Mouse (Mus musculus): ENCODE results near the gene Rtn1.

The Rtn1 gene

DNA sequence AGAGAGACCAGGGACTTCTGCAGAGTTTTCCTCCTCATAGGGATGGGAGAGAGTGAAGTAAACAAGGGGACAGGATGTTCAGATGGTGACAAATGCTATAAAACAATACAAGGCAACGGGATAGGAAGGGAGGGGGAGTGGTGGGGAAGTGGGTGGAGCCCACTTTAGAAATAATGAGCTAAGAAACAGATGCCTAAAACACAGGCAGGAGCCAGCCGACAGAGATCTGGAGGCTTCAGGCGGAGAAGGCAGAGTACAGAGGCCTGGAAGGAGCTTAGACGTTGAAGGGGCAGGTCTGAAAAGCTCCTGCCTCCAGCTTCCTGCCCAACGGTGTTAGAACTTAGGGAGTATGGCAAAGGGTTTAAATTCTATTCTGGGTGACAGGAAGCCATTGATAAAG lies 195.3 kb downstream of the Rtn1 start:
- DNase-seq = no peak

DNA sequence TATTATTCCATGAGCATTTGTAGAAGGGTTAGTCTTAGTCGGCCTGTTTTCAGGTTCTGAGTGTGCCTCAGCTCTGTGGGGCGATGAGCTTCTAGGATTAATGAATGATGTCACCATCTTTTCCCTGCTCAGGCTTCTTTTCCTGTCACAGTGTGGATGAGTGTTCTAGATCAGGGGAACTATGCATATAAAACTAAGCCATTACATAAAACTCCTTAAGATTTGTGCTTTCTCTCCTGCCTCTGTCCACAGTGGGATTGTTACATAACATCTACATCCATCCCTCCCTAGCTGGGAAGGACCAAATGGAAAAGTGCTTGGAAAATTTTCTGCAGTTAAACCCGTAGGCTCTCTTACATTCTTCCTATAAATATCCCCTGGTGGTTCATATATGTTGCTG lies 208.0 kb downstream of the Rtn1 start:
- no peak for DNase-seq

DNA sequence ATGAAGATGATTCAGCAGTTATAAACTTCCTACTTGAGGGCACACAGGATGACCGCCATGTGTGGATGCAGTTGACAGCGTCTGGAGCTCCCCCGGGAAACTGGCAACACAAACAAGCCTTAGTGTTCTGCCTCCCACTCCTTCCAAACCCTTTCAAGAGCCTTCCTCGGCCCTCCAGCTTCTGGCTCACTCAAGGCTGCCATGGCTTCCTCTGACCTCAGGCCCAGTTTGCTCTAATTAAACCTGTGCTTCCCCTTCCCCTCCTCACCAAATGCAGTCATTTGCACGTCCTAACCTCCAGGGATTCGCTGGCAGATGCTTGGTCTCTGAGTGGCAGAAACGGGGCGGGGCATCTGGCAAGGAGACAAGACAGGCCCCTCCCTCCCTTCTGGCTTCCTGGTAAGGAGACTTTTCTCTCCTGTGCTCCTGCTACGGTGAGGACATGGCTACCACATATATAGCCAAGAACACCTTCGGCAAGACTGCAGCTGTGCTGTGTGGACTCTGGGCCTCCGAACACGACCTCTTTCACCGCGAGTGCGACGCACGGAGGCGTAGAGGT lies 210.8 kb downstream of the Rtn1 start:
- no peak for DNase-seq

DNA sequence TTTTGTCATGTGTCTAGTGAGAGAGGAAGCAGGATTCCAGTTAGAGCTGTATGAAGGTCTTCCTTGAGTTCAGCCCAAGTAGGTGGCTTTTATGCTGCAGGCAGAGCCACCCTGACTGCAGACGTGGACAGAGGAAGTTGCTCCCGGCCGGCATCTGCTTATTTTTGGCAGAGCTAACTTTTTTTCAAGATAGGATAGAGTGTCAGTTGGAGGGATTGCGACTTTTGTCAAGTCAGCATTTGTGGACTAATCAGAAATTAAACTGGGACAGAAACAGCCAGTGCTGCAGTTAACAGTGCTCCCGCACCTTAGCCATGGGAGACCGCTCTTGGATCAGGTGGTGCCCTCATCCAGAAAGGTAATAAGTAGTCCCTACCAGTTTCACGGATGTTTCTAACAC lies 211.4 kb downstream of the Rtn1 start:
- DNase-seq = no peak

DNA sequence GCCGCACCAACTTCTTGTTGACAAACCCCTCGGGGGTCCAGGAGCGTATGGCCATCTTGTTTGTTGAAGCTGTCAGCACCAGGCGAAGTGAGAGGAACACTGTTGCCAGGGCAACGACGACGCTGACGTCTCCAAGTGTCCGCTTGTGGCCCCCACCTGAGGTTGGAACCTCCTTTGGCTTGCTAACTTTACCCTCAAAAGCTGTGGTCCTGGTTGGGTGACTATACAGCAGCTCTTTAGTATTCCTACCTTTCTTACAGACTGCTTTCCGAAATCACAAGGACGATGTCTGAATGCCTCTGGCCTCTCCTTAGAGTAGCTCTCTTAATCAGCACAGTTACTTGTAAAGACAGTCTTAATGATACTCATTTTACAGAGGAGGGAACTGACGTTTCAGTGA lies 223.9 kb downstream of the Rtn1 start, which contains the start of gene Ccdc175:
TSS of gene Ccdc175 (minus strand) at position 101 of the 400 bp plus-strand sequence.
- no peak for DNase-seq

DNA sequence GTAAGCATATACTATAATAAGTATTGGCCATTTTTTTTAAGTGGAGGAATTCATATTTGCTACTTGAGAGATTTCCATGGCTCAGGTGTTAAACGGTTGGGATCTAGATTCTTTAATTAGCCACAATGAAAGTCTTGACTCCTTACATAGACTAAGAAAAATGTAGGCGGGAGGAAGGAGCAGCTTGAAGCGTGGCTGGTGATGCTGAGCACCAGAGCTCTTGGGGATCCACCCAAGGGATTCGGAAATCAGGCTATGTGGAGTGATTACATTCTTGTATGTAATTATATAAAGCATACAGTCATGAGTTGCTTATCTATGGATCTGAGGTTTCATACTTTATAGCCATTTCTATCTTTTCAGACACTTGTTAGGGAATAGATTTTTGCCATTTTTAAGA lies 229.3 kb downstream of the Rtn1 start:
- no peak for DNase-seq

DNA sequence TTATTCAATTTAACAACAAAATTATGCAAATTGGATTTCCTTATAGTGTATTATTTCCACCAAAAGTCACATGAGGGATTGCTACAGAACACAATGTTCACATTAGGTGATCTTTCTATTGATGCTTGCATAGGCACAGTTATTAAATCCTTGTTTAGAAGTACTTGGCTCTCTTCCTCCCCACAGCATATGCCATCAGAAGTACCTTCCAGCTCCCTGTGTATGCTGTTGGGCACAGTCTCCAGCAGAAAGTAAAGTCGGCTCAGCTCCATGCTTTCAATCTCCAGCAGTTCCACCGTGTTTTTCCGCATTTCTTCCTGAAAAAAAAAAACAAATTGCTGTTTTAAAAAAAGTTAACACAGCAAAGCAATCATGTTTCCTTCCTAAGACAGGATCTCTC lies 230.5 kb downstream of the Rtn1 start:
- DNase-seq = no peak
